Mouse (Mus musculus) spleen, adult 18-20 months (tissue): ENCODE measurements around the gene Car5a.

Experiments used
- DNase-seq, 2 experiments: peaks; one replicate each; pipeline ENCODE4 v3.0.0; 2022; ENCODE audit warnings: mixed read lengths in 2 of 2

The Car5a gene

GRCm38 (mm10) chr8:121932668-121933520, 11.8 kb downstream of the Car5a start:
- no peak for DNase-seq

DNA sequence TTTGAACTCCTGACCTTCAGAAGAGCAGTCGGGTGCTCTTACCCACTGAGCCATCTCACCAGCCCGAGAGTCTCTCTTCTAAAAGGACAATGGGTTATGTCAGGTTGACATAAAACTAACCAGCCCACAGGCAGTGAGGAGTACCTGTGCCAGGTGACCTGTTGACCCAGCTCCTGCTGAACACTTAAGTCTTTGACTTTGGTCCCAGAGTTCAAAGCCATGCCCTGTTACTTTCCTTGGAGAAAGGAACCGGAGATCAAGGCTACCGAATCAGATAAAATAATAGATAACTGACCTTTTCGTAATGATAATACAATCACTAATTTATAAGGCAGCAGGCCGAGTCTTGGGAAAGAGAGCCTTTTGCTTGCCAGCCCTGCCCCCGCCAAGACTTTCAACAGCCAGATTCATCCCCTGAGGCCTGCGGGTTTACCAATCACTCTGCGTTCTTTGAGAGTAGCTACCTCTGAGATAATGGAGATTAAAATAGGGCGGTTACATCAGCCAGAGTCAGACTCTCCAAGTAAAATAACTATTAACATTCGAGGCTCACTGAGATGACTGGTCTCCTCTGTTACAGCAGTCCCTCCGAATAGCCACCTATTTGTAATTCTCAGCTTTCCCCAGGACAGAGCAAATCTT, 12.6 kb downstream of the Car5a start:
- DNase-seq = no peak

- DNase-seq = no peak
These were observed 13.1 kb downstream of the Car5a start for GRCm38 (mm10) chr8:121931571-121931970.

GRCm38 (mm10) chr8:121930047-121930446, 14.7 kb downstream of the Car5a start:
- no peak for DNase-seq

DNA sequence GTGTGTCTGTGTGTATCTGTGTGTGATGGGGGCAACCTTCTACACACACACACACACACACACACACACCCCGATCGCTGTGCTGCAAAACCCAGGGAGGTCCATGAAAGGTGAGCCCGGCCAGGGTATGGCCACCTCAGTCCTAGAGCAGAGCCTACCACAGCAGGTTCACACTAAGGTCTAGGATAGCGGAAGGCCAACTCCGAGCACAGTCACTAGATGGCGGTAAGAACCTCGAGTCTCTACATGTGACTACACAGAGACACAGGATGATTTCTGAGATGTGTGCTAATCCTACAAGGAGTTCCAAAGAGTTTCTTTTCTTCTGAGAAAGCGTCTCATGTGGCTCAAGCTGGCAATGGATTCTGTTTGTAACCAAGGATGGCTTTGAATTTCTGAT, 17.4 kb downstream of the Car5a start:
- DNase-seq = peak in 1 of 2 experiments; percentile 50

- DNase-seq = no peak
These were observed 18.4 kb downstream of the Car5a start for GRCm38 (mm10) chr8:121926266-121926665.

DNA sequence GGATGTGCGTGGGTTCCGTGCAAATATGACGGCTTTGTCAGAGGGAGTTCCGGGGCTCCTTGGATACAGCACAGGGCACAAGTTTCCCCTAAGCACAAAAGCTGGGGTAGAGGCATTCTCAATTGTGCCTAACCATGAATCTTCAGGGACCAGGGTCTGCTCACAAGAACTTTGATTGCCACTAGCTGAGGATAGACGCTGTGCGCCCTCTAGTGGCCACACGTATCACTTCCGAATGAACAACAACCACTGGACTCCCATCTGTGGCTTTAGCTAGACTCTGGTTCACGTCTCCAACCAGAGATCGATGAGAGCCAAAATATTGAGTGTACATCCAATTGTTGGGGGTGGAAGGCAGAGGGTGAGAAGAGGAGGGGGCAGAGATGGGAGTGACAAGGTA, 19.1 kb downstream of the Car5a start:
- DNase-seq = peak; percentile 39 to 76

DNA sequence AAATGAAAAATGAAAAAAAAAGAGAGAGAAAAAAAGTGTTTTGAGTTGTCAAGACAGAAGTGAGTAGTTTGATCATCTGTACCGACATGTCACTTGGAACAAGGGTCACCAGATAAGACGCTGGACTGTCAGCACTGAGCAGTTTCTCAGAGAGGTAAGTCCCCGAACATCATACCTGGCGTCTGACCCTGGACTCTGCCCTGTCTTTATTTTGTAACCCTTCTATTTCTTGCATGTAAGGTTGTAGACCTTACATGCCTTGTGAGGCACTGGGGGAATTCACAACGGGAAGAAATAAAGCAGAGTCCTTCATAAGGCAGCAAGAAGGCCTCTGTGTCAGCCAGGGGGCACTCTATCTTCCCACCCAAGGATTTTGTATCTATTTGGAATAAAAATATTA, 20.0 kb downstream of the Car5a start:
- no peak for DNase-seq

DNA sequence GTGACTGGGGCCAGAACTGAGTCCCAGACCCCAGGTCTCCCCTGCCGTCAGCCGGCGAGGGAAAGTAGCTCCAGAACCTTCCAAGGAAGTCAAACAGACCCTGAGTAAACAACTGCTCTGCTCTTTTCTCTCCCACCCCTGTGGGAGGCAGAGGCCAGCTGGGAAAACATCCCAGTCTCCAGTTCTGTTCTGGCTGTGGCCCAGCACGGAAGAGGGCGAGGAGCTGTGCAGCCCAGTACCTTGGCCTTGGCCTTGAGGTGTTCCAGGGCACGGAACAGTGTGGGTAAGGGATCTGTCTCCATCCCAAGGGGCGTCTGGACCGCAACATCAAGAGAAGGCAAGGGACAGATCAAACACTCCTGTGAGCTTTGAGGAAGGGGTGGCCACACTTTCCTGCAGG, 22.6 kb downstream of the Car5a start:
- no peak for DNase-seq

- no peak for DNase-seq
These were observed 23.1 kb downstream of the Car5a start for GRCm38 (mm10) chr8:121921582-121921981.

DNA sequence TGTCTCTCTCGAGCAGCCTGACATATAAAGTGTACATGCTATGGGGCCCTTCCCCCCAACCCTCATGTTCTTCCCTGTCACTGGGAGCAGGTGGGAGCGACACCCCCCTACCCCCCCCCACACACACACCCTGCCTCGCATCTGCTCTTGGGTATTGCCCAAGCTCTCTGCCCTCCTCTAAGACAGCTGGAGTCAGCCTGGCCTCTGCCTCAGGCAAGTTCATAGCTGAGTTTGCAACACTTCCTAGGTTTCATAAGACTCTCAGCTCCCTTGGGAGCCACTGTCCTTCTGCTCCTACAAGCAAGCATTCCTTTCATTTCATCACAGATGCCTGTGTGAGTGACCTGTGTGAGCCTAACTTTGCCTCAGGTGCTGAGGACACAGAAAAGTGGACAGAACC, 25.0 kb downstream of the Car5a start:
- DNase-seq = no peak

DNA sequence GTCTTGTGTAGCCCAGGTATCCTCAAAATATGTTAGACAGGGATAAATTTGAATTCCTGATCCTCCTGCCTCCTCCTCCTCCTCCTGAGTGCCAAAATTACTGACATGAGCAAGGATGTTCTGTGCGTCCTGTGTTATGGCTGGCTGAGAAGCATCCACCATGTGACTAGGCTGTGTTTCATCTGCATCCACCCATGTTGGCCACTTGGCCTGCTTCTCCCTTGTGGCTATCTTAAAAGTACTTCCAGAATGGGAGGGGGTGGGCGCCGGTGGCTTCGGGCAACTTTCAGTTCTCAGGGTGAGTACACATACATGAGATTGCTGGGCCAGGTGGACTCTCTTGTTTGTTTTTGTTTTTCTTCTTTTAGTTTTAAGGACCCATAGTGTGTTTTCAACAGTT, 25.5 kb downstream of the Car5a start:
- DNase-seq = no peak

DNA sequence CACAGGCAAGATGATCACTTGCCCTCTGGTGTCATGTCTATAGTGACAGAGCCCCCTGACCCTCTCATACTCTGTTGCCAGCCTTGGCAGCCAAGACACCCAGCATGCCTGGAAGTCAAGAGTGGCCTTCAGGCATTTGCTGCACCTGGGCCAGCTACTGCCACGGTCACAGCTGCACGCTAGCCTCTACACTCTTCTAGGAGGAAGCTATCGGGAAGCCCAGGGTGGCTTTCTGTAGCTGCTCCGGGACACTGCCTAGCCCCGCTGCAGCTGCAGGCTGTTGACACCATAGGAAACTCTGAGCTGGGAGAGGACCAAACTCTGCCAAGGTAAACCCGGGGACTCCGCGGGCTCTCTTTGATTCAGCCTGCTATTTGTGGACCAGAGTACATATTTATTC, 31.3 kb downstream of the Car5a start:
- no peak for DNase-seq

DNA sequence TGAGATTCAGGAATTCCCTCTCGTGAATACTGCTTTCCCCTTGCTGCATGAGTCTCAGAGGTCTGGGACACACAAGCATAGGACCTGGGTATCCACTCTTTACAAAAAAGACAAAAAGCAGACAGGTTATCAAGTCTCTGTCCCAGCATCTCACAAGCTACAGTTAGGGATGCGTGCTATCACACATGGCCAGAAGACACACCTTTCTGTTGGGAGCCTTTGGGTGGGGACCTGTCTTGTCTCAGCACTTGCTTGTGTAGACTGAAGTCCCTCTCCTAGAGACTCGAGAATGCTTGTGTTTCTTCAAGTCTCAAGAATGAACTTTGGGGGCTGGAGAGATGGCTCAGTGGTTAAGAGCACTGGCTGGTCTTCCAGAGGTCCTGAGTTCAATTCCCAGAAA, 31.9 kb downstream of the Car5a start:
- no peak for DNase-seq

GRCm38 (mm10) chr8:121911987-121912386, 32.7 kb downstream of the Car5a start:
- DNase-seq = no peak

- no peak for DNase-seq
These were observed 33.3 kb downstream of the Car5a start for GRCm38 (mm10) chr8:121911400-121911799.

DNA sequence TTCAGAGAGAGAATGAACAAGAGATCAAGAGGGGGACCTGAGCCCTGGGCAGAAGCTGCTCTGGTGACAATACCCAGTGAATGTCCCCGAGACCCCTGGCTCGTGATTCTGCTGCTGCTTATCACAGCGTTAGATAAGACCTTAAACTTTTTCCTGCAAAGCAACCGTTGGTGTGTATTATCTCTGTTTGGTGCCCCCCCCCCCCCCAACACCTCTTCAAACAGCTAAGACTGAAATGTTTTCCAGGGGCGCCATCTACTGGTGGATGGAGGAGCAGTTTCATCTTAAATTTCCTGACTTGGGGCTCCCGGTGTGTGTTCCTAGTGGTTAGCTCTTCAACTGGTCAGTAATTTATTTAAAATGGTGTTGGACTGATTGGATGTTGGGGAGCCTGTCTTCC, 35.0 kb downstream of the Car5a start:
- DNase-seq = peak; percentile 48 to 79

DNA sequence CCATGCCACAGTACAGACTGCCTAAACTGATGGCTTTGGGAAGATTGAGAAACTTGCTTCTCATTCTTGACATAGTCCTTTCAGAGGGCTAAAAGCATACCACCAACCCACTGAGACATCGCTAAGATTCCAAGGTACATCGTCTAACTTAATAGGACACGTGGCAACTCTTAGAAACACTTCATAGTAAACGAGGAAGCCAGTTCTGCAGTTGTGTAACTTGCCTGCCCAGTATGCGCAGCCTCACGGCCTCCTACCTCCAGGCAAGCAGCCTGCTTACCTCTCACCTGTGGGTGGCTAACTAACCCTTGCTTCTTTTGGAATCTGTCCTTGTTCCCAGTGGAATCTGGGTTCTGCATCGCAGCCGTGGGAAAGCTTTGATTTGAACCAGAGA, 35.6 kb downstream of the Car5a start:
- DNase-seq = no peak

DNA sequence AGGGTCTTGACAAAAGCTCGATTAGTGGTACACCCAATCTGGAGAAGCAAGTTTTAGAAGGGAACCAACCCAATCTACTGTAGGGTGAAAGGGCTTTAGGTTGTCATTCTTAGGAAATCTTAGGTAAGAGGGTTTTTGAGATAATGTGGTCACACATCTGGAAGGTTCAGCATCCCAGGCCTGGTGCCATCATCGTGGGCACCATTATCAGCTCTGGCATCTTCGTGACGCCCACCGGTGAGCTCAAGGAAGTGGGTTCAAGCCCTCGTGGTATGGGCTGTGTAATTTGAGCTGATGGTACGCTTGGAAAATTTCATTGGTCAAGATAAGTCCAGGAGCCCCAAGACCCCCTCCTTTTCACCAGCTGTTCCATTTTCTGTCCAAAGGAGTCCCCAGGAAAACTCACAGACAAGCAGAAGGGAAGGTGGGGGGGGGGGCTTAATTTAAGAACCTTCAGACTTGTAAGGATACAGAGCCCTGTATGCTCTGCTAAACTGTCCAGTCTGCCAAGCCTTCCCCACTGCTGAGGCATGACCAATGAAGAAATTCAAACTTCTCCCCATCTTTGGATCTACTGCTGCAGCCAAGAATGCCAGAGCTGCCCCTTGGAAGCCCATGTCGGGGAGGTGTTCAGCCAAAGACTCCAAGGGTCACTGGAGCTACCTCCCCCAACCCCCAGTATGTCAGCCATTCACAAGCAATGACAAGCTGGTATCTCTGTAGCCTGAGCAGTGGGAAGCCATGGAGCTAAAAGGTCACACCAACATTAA, 36.1 kb downstream of the Car5a start:
- no peak for DNase-seq

DNA sequence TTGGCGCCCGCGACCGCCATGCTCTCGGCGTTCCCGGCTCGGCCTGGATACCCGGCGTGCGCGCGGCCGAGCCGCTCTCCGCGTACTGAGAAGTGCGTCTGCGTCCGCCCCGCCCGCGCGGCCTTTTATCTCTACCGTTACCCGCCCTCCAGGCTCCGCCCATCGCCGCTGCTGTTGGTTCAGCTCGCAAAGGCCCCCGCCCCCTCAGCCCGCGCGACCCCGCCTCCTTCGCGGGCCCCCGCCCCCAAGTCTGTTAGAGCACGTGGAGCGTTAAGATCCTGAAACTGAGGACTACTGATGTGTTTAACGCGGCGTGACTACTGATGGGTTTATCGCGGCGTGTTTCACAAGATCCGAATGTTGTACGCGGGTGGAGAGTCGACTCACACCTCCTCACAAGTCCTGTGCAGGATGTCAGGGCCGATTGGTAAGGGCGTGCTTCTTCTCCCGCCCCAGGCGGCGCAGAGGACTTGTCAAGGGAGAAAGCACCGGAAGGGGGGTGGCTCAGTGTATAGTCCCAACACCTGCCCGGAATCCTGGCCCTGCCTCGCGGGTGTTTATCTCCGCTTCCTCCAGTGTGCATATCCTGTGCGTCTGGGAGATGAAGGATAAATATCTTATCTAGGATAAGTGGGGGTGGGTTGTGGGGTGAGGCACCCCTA, 37.0 kb downstream of the Car5a start, which contains the start of gene Slc7a5:
Slc7a5 (minus strand) TSS at position 108 of the 662 bp plus-strand sequence.
- DNase-seq = peak; percentile 95 to 98

DNA sequence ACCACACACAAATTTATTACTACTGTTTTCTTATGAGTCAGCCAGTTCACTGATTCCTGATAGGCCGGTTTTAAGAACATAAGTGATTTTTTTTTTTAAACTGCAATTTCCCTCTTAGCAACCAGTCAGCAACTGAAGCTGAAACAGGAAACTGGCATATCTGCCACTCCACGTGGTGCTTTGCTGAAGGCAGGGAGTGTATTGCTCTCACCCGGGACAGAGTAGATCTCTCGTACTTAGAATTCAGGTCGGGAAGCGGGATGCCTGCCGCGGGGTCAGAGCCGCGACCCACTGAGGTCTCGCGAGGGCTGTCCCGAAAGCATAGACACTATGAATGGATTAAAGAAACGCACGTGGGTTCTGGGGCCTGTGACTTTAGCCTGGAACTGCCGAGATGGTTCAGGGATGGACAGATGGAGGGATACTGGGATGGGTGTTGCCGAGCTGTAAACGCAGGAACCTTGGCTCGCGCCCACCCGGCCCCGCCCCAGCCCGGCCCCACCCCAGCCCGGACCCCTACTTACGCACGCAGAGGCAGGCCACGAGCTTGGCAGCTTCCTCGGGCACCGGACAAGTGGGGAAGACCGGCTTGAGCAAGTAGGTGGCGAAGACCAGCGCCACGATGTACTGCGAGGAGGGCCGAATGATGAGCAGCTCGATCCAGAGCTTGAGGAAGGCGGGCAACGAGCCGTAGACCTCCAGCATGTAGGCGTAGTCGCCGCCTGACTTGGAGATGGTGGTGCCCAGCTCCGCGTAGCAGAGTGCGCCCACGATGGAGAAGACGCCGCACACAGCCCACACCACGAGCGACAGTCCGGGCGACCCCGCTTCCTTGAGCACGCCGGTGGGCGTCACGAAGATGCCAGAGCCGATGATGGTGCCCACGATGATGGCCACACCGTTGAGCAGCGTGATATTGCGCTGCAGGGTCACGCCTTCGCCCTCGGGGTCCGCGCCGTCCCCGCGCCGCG, 37.9 kb downstream of the Car5a start:
- peak in 1 of 2 experiments; percentile 25 for DNase-seq

DNA sequence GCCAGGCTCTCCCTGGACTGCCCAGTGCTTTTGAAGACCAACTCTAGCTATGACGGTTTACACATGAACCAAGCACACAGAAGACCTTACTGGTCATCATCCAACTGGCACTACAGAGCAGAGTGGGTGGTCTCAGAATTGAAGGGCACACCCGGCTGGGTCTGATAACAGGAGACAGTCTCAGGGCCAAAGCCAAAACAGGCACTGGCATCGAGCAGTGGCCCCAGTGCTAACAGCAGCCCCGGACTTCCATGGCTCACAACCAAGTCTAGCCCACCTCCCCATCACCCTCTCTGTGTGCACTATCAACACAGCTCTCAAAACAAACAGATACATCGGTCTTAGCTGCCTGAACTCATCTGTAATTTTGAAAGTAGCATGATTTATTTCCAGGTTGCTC, 38.8 kb downstream of the Car5a start:
- DNase-seq = no peak
